Mouse (Mus musculus) heart, embryonic 16.5 days (tissue): ENCODE data around the gene Uaca. TPM values are rescaled to one million over a fixed set of nuclear protein-coding genes. Genes with fewer than 3 reads are reported as not detected.

ENCODE experiments used
- ATAC-seq: fragments of 200-750 bp; cut with Nextera tagmentation; replicated peaks from 2 replicates; pipeline ENCODE4 v1.8.0; 2017; ENCODE audit warnings: moderate number of reproducible peaks; ENCODE audit not compliant: insufficient read depth, low FRiP score; ENCODE audit errors: extremely low read depth
- H3K27ac ChIP-seq: fragments of 300-500 bp; sonication (generic); 2 replicates; pipeline ENCODE4 v1.5.1; 2014; ENCODE audit warnings: mild to moderate bottlenecking, low read length, control low read depth, moderate library complexity
- H3K27me3 ChIP-seq: fragments of 300-500 bp; sonication (generic); 2 replicates; pipeline ENCODE4 v1.6.1; 2014; ENCODE audit warnings: low read length, mixed read lengths; ENCODE audit not compliant: control insufficient read depth, insufficient read depth
- H3K36me3 ChIP-seq: fragments of 300-500 bp; sonication (generic); 2 replicates; pipeline ENCODE4 v1.6.1; 2014; ENCODE audit not compliant: control insufficient read depth, insufficient read depth
- H3K4me1 ChIP-seq: fragments of 300-500 bp; sonication (generic); 2 replicates; pipeline ENCODE4 v1.6.1; 2014; ENCODE audit warnings: low read length, mixed read lengths; ENCODE audit not compliant: control insufficient read depth, insufficient read depth
- H3K4me2 ChIP-seq: fragments of 300-500 bp; sonication (generic); 2 replicates; pipeline ENCODE4 v1.6.1; 2014; ENCODE audit warnings: low read depth, mild to moderate bottlenecking, control low read depth, low read length
- H3K4me3 ChIP-seq: fragments of 300-500 bp; sonication (generic); 2 replicates; pipeline ENCODE4 v1.5.1; 2014; ENCODE audit warnings: mild to moderate bottlenecking, control low read depth, low read length
- H3K9ac ChIP-seq: fragments of 300-500 bp; sonication (generic); 2 replicates; pipeline ENCODE4 v1.6.1; 2014; ENCODE audit warnings: low read length, control low read depth
- H3K9me3 ChIP-seq: fragments of 300-500 bp; sonication (generic); replicated peaks from 2 replicates; pipeline ENCODE4 v1.6.1; 2016; ENCODE audit warnings: low read length; ENCODE audit not compliant: control insufficient read depth
- WGBS: fragments of 180-500 bp; shearing (Covaris S2); extraction: QIAGEN DNeasy Blood & Tissue Kit; methylation state at CpG from one replicate; pipeline ENCODE4 v1.1.7; 2014; 5-methylcytosine and 5-hydroxymethylcytosine counted together
- polyA plus RNA-seq: library from polyadenylated mRNA; unstranded; fragments of >200 nt; fragmentation: Nextera tagmentation; extraction: Ambion mirVana; gene quantifications from 2 replicates; pipeline ENCODE4 v1.2.1, GENCODE M21; 2015

The Uaca gene
- polyA plus RNA-seq, 1 experiment from 2014 or later = 29.6 TPM

DNA sequence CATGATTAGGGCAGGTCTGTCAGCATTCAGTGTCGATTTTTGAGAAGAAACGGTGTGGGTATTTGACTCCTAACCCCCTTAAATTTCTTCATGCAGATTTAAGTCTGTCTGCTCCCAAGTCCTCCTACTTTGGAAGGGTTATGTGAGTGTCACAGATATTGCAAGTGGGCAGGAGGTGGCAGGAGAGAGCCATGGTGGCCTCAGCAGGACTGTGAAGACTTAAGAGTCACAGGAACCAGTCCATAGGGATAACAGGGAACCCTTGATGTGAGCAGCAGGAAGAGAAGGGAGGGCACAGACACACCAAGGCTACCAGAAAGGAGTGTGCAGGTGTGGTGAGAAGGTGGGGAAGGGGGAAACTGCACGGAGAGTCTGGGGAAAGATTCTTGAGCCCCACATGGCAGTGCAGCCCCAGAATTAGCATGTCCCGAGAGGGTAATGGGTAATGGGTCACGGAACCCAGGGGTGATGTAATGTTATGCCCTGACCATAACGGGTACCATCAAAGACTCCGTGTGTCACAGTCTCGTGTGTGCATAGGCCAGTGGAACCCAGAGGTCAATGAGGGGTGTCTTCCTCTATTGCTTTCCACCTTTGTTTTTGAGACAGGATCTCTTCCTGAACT, 101.3 kb downstream of the Uaca start:
- H3K9me3 ChIP-seq = no peaks in the 10 kb centered on the region
- 51% methylated on average over 8 of the region's 8 CpGs for WGBS
- H3K27ac ChIP-seq = no peak overlapping the region
- no peak; the same call in 1 of the 2 replicates for ATAC-seq
- H3K27me3 ChIP-seq = peaks cover 7% of the 10 kb centered on the region; the same call in 1 of the 2 replicates
- H3K36me3 ChIP-seq = no peaks in the 10 kb centered on the region
- peaks cover 20% of the 10 kb centered on the region for H3K4me1 ChIP-seq
- no peak overlapping the region for H3K4me3 ChIP-seq
- H3K4me2 ChIP-seq = no peak overlapping the region
- no peak overlapping the region for H3K9ac ChIP-seq

DNA sequence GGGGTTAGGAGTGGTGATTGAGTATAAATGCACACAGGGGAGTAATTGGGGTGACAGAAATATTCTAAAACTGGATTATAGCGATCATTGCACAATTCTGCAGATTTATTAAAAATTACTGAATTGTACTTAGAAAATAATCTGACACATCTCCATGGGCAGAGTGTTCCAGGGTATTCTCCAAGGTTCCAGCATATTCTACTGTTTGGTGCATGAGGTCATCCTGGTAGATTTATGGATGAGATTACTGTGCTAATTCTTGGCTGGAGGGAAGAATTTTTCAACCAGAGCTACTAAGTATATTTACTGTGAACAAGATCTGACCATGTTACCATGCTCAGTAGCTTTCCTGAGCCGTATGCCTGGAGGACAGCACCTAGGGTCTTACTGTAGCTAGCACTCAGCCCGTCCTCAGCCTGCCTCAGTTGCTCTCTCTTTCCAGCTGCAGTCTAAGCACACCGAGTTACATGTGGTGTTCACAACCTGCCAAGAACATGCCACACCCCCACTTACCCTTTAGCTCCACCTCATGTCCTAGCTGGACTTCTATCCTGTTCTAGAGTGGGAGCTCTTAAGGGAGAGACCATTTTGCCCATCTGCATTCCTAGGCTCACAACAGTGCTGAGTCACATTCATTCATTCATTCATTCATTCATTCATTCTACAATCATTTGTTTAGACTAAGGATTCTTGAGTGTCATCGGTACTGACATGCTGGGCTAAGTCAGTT, 104.1 kb downstream of the Uaca start:
- no peak overlapping the region for H3K27ac ChIP-seq
- WGBS = 76% methylated on average over 5 of the region's 5 CpGs
- peaks cover 22% of the 10 kb centered on the region for H3K4me1 ChIP-seq
- no peak for ATAC-seq
- H3K4me3 ChIP-seq = no peak overlapping the region
- H3K27me3 ChIP-seq = peaks cover 7% of the 10 kb centered on the region; the same call in 1 of the 2 replicates
- H3K9me3 ChIP-seq = no peaks in the 10 kb centered on the region
- no peak overlapping the region for H3K9ac ChIP-seq
- no peak overlapping the region for H3K4me2 ChIP-seq
- H3K36me3 ChIP-seq = no peaks in the 10 kb centered on the region

GRCm38 (mm10) chr9:60899201-60899600, 104.9 kb downstream of the Uaca start:
- Histone ChIP-seq H3K9ac (no peak overlapping the region), H3K4me3 (no peak overlapping the region), H3K9me3 (no peaks in the 10 kb centered on the region), H3K27me3 (peaks cover 7% of the 10 kb centered on the region; the same call in 1 of the 2 replicates), H3K4me1 (peaks cover 22% of the 10 kb centered on the region), H3K36me3 (no peaks in the 10 kb centered on the region), H3K4me2 (no peak overlapping the region), H3K27ac (no peak overlapping the region)
- 47% methylated on average over 4 of the region's 4 CpGs for WGBS
- no peak for ATAC-seq

DNA sequence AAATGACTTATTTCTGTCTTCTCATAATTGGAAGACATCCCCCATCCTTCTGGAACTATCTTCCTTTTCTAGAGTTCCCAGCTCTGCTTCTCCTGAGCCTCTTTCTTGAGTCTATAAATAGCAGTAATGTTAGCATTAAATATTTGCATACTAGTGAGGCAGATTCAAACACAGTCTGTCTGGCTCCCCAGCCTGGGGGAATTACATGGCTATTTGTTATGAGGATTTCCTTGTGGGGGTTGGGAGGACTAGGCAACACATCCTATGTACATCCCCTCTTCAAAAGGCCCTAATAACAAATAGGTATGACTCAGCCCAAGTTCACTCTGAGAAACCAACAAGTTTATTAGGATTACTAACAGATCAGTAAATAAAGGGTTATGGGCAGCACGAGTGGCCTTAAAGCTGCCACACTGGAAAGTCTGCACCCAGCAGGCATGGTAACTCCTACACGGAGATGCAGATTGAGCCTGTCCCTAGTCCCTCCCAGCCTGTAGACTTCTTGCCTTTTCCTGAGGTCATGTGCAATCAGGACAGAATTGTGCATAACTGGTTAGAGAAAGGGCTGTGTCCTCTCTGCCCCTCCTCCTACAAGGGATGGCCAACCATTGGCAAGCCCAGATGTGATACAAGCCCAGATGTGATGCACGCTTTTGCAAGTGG, 105.6 kb downstream of the Uaca start:
- no peak overlapping the region for H3K4me3 ChIP-seq
- H3K9me3 ChIP-seq = no peaks in the 10 kb centered on the region
- no peak overlapping the region for H3K9ac ChIP-seq
- peaks cover 4% of the 10 kb centered on the region; the same call in 1 of the 2 replicates for H3K27me3 ChIP-seq
- H3K4me1 ChIP-seq = peaks cover 22% of the 10 kb centered on the region
- H3K4me2 ChIP-seq = no peak overlapping the region
- WGBS = 41% methylated on average over 3 of the region's 3 CpGs
- no peaks in the 10 kb centered on the region for H3K36me3 ChIP-seq
- no peak for ATAC-seq
- H3K27ac ChIP-seq = no peak overlapping the region

DNA sequence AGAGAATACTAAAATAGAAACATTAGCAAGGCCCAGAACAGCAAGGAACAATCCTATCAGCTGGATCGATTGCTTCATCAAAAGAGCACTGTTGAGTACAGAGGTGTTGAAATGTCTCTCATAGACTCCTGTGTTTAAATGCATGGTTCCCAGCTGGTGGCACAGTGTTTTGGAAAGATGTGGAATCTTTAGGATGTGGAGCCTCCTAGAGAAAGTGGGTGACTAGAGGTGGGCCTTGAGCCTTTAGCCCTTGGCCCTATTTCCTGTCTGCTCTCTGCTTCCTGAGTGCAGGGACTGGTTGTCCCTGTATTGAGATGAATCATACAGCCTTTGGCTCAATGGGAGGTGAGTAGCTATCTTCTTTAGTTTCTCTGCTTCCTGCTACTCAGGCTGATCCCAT, 117.9 kb downstream of the Uaca start:
- Histone ChIP-seq H3K4me3 (no peak overlapping the region), H3K27ac (no peak overlapping the region), H3K4me2 (no peak overlapping the region), H3K9ac (no peak overlapping the region), H3K4me1 (no peaks in the 10 kb centered on the region; the same call in 1 of the 2 replicates), H3K36me3 (no peaks in the 10 kb centered on the region), H3K27me3 (no peaks in the 10 kb centered on the region), H3K9me3 (no peaks in the 10 kb centered on the region)
- no peak for ATAC-seq
- WGBS = 30% methylated on average over 1 of the region's 1 CpGs

- Histone ChIP-seq H3K36me3 (no peaks in the 10 kb centered on the region), H3K4me2 (no peak overlapping the region), H3K9me3 (no peaks in the 10 kb centered on the region), H3K9ac (no peak overlapping the region), H3K4me1 (no peaks in the 10 kb centered on the region; the same call in 1 of the 2 replicates), H3K27me3 (no peaks in the 10 kb centered on the region), H3K27ac (no peak overlapping the region), H3K4me3 (no peak overlapping the region)
- WGBS = 84% methylated on average over 3 of the region's 3 CpGs
- ATAC-seq = no peak
Measured at GRCm38 (mm10) chr9:60913626-60914025, 119.3 kb downstream of the Uaca start.

DNA sequence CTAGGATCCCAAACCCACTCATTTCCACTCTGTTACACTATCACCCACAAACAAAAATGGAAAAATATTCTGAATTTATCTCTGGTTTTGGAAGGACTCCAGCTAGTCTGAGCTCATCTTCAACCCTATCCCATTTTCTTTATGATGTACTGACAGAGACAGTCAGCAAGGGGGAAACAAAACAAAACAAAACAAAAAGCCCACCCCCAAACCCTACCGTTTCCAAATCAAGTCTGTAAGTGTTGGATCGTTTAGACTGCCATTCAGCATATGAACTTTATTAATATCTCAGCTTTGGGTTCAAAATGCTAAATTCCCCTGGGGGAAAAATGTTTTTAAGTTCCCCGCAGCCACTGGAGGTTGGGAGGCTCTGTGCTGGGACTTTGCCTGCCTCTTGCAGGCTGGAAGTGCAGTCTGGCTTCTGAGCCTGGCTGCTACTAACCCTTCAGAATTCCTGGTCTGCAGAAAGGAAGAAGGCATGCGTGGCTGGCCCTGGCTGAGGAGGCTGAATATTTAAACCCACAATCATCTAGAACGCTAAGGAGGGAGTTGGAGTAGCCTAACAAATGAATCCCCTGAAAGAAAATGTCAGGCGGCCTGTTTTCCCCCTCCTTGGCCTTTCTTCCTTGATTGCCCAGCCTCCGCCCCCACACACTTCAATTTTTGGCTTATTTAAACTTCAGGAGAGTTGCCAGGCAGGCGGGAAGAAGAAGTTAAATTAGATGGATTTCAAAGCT, 125.8 kb downstream of the Uaca start:
- H3K9ac ChIP-seq = no peak overlapping the region
- no peak overlapping the region for H3K4me2 ChIP-seq
- no peaks in the 10 kb centered on the region for H3K27me3 ChIP-seq
- no peaks in the 10 kb centered on the region for H3K36me3 ChIP-seq
- H3K4me3 ChIP-seq = no peak overlapping the region
- 49% methylated on average over 8 of the region's 8 CpGs for WGBS
- ATAC-seq = no peak
- H3K27ac ChIP-seq = no peak overlapping the region; the same call in 1 of the 2 replicates
- no peaks in the 10 kb centered on the region for H3K9me3 ChIP-seq
- H3K4me1 ChIP-seq = peaks cover 5% of the 10 kb centered on the region

DNA sequence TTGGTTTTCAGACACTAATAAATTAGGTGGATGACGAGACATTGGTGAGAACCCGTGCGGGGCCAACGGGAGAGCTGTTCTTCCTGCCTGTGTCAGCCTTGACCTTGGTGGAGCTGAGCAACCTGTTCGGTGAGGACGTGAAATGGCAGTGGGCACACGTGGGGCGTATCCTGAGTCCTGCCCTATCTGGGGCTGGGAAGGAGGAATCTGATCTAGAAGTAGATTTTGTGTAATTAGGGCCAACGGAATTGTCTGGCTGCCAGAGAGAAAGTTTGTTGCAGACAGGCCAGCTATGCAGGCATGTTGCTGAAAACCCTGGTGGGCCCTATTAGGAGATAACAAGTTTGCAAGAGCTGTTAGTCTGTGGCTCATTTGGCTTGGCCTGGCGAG, 126.3 kb downstream of the Uaca start:
- 0 out of 2 replicates have a peak overlapping the region, but pooled peaks have one; percentile 6 for H3K9ac ChIP-seq

More for the DNA sequence above, 126.3 kb downstream of the Uaca start:
- Histone ChIP-seq H3K4me1 (peaks cover 5% of the 10 kb centered on the region), H3K27me3 (no peaks in the 10 kb centered on the region; the same call in 1 of the 2 replicates), H3K4me3 (no peak overlapping the region), H3K36me3 (no peaks in the 10 kb centered on the region), H3K27ac (no peak overlapping the region; the same call in 1 of the 2 replicates), H3K9me3 (no peaks in the 10 kb centered on the region), H3K4me2 (no peak overlapping the region)
- ATAC-seq = no peak
- 40% methylated on average over 10 of the region's 10 CpGs for WGBS
